Mouse (Mus musculus) embryonic facial prominence, embryonic 13.5 days (tissue): Measurements from ENCODE around the gene Ccdc141. TPM values are rescaled to one million over a fixed set of nuclear protein-coding genes. Genes with fewer than 3 reads are reported as not detected.

ENCODE experiments used
- ATAC-seq: fragments of 200-750 bp; cut with Nextera tagmentation; 2 replicates; pipeline ENCODE4 v1.8.0; 2017; ENCODE audit warnings: low read depth; ENCODE audit not compliant: insufficient number of reproducible peaks, insufficient read depth, low FRiP score, low TSS enrichment
- H3K27ac ChIP-seq: fragments of 300-500 bp; sonication (generic); 2 replicates; pipeline ENCODE4 v1.5.1; 2015; ENCODE audit warnings: moderate library complexity, mild to moderate bottlenecking, inconsistent platforms
- H3K27me3 ChIP-seq: fragments of 300-500 bp; sonication (generic); 2 replicates; pipeline ENCODE4 v1.6.1; 2015; ENCODE audit warnings: mild to moderate bottlenecking, inconsistent platforms
- H3K36me3 ChIP-seq: fragments of 300-500 bp; sonication (generic); 2 replicates; pipeline ENCODE4 v1.6.1; 2015; ENCODE audit warnings: mild to moderate bottlenecking, inconsistent platforms
- H3K4me1 ChIP-seq: fragments of 300-500 bp; sonication (generic); 2 replicates; pipeline ENCODE4 v1.6.1; 2015; ENCODE audit warnings: inconsistent platforms
- H3K4me2 ChIP-seq: fragments of 300-500 bp; sonication (generic); 2 replicates; pipeline ENCODE4 v1.6.1; 2015; ENCODE audit warnings: moderate library complexity, mild to moderate bottlenecking, inconsistent platforms
- H3K4me3 ChIP-seq: fragments of 300-500 bp; sonication (generic); 2 replicates; pipeline ENCODE4 v1.5.1; 2015; ENCODE audit warnings: mild to moderate bottlenecking, inconsistent platforms
- H3K9ac ChIP-seq: fragments of 300-500 bp; sonication (generic); 2 replicates; pipeline ENCODE4 v1.6.1; 2015; ENCODE audit warnings: mild to moderate bottlenecking, inconsistent platforms
- H3K9me3 ChIP-seq: fragments of 300-500 bp; sonication (generic); 2 replicates; pipeline ENCODE4 v1.6.1; 2016; ENCODE audit warnings: inconsistent platforms
- WGBS: fragments of 180-500 bp; shearing (Covaris S2); methylation state at CpG from one replicate; pipeline ENCODE4 v1.1.7; 2015; ENCODE audit warnings: mixed read lengths; 5-methylcytosine and 5-hydroxymethylcytosine counted together
- polyA plus RNA-seq: library from polyadenylated mRNA; unstranded; fragments of >200 nt; fragmentation: Nextera tagmentation; extraction: Ambion mirVana; gene quantifications from 2 replicates; pipeline ENCODE4 v1.2.1, GENCODE M21; 2015

Ccdc141 gene
- polyA plus RNA-seq, 1 experiment from 2014 or later = 4.7 TPM

- H3K9me3 ChIP-seq = no peaks in the 10 kb centered on the region
- no peaks in the 10 kb centered on the region for H3K4me1 ChIP-seq
- H3K9ac ChIP-seq = no peak overlapping the region
- no peaks in the 10 kb centered on the region for H3K27me3 ChIP-seq
- ATAC-seq = no peak
- WGBS = 71% methylated on average over 5 of the region's 5 CpGs
- no peaks in the 10 kb centered on the region for H3K36me3 ChIP-seq
- H3K4me2 ChIP-seq = no peak overlapping the region
- no peak overlapping the region for H3K27ac ChIP-seq
- no peak overlapping the region for H3K4me3 ChIP-seq
These were observed 172.1 kb downstream of the Ccdc141 start for GRCm38 (mm10) chr2:76998351-76998750.

GRCm38 (mm10) chr2:76992493-76993201 lies 177.8 kb downstream of the Ccdc141 start:
- Histone ChIP-seq H3K36me3 (no peaks in the 10 kb centered on the region), H3K27ac (peak overlapping the region; percentile 66), H3K9ac (no peak overlapping the region), H3K9me3 (no peaks in the 10 kb centered on the region), H3K4me1 (no peaks in the 10 kb centered on the region), H3K4me3 (no peak overlapping the region), H3K4me2 (no peak overlapping the region), H3K27me3 (no peaks in the 10 kb centered on the region)
- 42% methylated on average over 5 of the region's 5 CpGs for WGBS
- no peak for ATAC-seq

- H3K9me3 ChIP-seq = no peaks in the 10 kb centered on the region
- no peaks in the 10 kb centered on the region for H3K36me3 ChIP-seq
- H3K9ac ChIP-seq = no peak overlapping the region
- H3K4me1 ChIP-seq = no peaks in the 10 kb centered on the region
- H3K27me3 ChIP-seq = no peaks in the 10 kb centered on the region
- H3K27ac ChIP-seq = no peak overlapping the region
- H3K4me2 ChIP-seq = no peak overlapping the region
- H3K4me3 ChIP-seq = no peak overlapping the region
- no peak for ATAC-seq
- 83% methylated on average over 4 of the region's 4 CpGs for WGBS
These were observed 183.1 kb downstream of the Ccdc141 start for GRCm38 (mm10) chr2:76987317-76987716.

GRCm38 (mm10) chr2:76984384-76984783 lies 186.1 kb downstream of the Ccdc141 start:
- Histone ChIP-seq H3K4me1 (no peaks in the 10 kb centered on the region), H3K4me2 (no peak overlapping the region), H3K9me3 (no peaks in the 10 kb centered on the region), H3K36me3 (no peaks in the 10 kb centered on the region), H3K27ac (no peak overlapping the region), H3K9ac (no peak overlapping the region), H3K4me3 (no peak overlapping the region), H3K27me3 (no peaks in the 10 kb centered on the region)
- ATAC-seq = no peak
- 76% methylated on average over 5 of the region's 5 CpGs for WGBS

GRCm38 (mm10) chr2:76983601-76984000 lies 186.8 kb downstream of the Ccdc141 start:
- Histone ChIP-seq H3K9me3 (no peaks in the 10 kb centered on the region), H3K4me1 (no peaks in the 10 kb centered on the region), H3K27ac (no peak overlapping the region), H3K4me2 (no peak overlapping the region), H3K9ac (no peak overlapping the region), H3K27me3 (no peaks in the 10 kb centered on the region), H3K4me3 (no peak overlapping the region), H3K36me3 (no peaks in the 10 kb centered on the region)
- 68% methylated on average over 5 of the region's 5 CpGs for WGBS
- no peak for ATAC-seq

GRCm38 (mm10) chr2:76982391-76983145 lies 187.9 kb downstream of the Ccdc141 start, which contains the start of gene Ttn:
Gene Ttn, minus strand, starts transcription at chr2:76982547.
- 80% methylated on average over 18 of the region's 18 CpGs for WGBS
- no peak within 1 kb of the TSS for H3K9ac ChIP-seq
- no peak within 1 kb of the TSS for H3K4me2 ChIP-seq
- no peak within 1 kb of the TSS for H3K4me3 ChIP-seq
- no peaks in the 10 kb centered on the region for H3K9me3 ChIP-seq
- ATAC-seq = no peak
- no peaks in the 10 kb centered on the region for H3K36me3 ChIP-seq
- no peak within 1 kb of the TSS for H3K27ac ChIP-seq
- H3K27me3 ChIP-seq = no peaks in the 10 kb centered on the region
- H3K4me1 ChIP-seq = no peaks in the 10 kb centered on the region

GRCm38 (mm10) chr2:76981717-76982116 lies 188.7 kb downstream of the Ccdc141 start:
- Histone ChIP-seq H3K36me3 (no peaks in the 10 kb centered on the region), H3K4me2 (no peak overlapping the region), H3K9ac (no peak overlapping the region), H3K9me3 (no peaks in the 10 kb centered on the region), H3K27me3 (no peaks in the 10 kb centered on the region), H3K4me1 (no peaks in the 10 kb centered on the region), H3K4me3 (no peak overlapping the region), H3K27ac (no peak overlapping the region)
- WGBS = 65% methylated on average over 5 of the region's 5 CpGs
- no peak for ATAC-seq

GRCm38 (mm10) chr2:76980146-76980545 lies 190.3 kb downstream of the Ccdc141 start:
- Histone ChIP-seq H3K4me3 (no peak overlapping the region), H3K9ac (no peak overlapping the region), H3K27me3 (no peaks in the 10 kb centered on the region), H3K27ac (no peak overlapping the region), H3K9me3 (no peaks in the 10 kb centered on the region), H3K4me2 (no peak overlapping the region), H3K4me1 (no peaks in the 10 kb centered on the region), H3K36me3 (no peaks in the 10 kb centered on the region)
- ATAC-seq = no peak
- 49% methylated on average over 9 of the region's 9 CpGs for WGBS

- H3K4me1 ChIP-seq = no peaks in the 10 kb centered on the region
- 67% methylated on average over 6 of the region's 6 CpGs for WGBS
- no peak overlapping the region for H3K27ac ChIP-seq
- no peaks in the 10 kb centered on the region for H3K36me3 ChIP-seq
- no peak overlapping the region for H3K9ac ChIP-seq
- no peaks in the 10 kb centered on the region for H3K27me3 ChIP-seq
- no peak for ATAC-seq
- H3K4me2 ChIP-seq = no peak overlapping the region
- no peaks in the 10 kb centered on the region for H3K9me3 ChIP-seq
- H3K4me3 ChIP-seq = no peak overlapping the region
These were observed 192.8 kb downstream of the Ccdc141 start for GRCm38 (mm10) chr2:76977650-76978049.

- WGBS = 64% methylated on average over 4 of the region's 4 CpGs
- ATAC-seq = no peak
- H3K9me3 ChIP-seq = no peaks in the 10 kb centered on the region
These were observed 198.4 kb downstream of the Ccdc141 start for GRCm38 (mm10) chr2:76972051-76972450.

GRCm38 (mm10) chr2:76971069-76971468 lies 199.4 kb downstream of the Ccdc141 start:
- Histone ChIP-seq H3K9me3 (no peaks in the 10 kb centered on the region), H3K9ac (no peak overlapping the region), H3K4me1 (no peaks in the 10 kb centered on the region), H3K27ac (no peak overlapping the region), H3K4me2 (no peak overlapping the region), H3K4me3 (no peak overlapping the region), H3K36me3 (no peaks in the 10 kb centered on the region), H3K27me3 (no peaks in the 10 kb centered on the region)
- ATAC-seq = no peak
- WGBS = 61% methylated on average over 5 of the region's 5 CpGs

More at GRCm38 (mm10) chr2:76972051-76972450, 198.4 kb downstream of the Ccdc141 start:
- Histone ChIP-seq H3K27me3 (no peaks in the 10 kb centered on the region), H3K4me3 (no peak overlapping the region), H3K27ac (no peak overlapping the region), H3K4me1 (no peaks in the 10 kb centered on the region), H3K4me2 (no peak overlapping the region), H3K36me3 (no peaks in the 10 kb centered on the region), H3K9ac (no peak overlapping the region)

GRCm38 (mm10) chr2:76970669-76971068 lies 199.8 kb downstream of the Ccdc141 start:
- ATAC-seq = no peak
- Histone ChIP-seq H3K4me3 (no peak overlapping the region), H3K27me3 (no peaks in the 10 kb centered on the region), H3K9ac (no peak overlapping the region), H3K4me2 (no peak overlapping the region), H3K9me3 (no peaks in the 10 kb centered on the region), H3K4me1 (no peaks in the 10 kb centered on the region), H3K36me3 (no peaks in the 10 kb centered on the region), H3K27ac (no peak overlapping the region)
- 24% methylated on average over 4 of the region's 4 CpGs for WGBS
